Comparison of ENCODE assay signal across 10 mouse cellular contexts in the genomic region with DNA sequence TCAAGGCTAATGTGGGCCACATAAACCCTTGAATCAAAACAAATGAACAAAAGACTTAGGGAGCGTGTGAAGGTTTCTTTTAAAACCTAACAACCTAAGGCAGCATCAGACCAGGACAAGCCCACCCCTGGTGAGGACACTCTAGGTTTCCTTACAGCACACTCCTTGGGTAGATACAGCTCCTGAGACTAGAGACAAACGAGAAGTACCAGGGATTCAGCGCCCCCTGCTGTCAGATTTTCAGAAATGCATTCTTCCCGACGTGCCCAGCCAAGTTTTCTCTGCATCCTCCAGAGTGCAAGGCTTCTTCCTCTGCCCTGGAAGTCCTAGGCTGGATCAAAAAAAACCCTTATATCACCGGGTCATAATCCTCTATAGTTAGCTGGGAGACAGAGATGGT. TPM values are rescaled to one million over a fixed set of nuclear protein-coding genes. Genes with fewer than 3 reads are reported as not detected.
DNase-seq lines count a peak whose midpoint lies in the region; ATAC-seq and TF ChIP-seq lines count a peak whose summit lies in the region.
"Had no signal": no experiment of that assay in that cellular context is flagged by ENCODE, and none has a peak within 500 bp of the region (broad histone marks: within the 10 kb centered on the region; RNA-seq: fewer than 3 reads in every experiment).

No protein-coding gene starts in this region.

- no peak overlapping the region for H3K4me2 ChIP-seq in intestine, embryonic 14.5 days (ENCODE audit: low read length)
- H3K4me2 ChIP-seq in intestine, embryonic 15.5 days (replicated peaks): no peak overlapping the region
- no peak overlapping the region for H3K4me2 ChIP-seq in midbrain, embryonic 11.5 days
- no peak overlapping the region for H3K4me2 ChIP-seq in stomach, postnatal 0 days (replicated peaks; ENCODE audit: low read depth)
- H3K4me2 ChIP-seq: embryonic facial prominence, embryonic 15.5 days; liver, embryonic 15.5 days had no signal

- no peak for ATAC-seq in intestine, embryonic 14.5 days (replicated peaks; ENCODE audit: low FRiP score, low TSS enrichment, low read depth)
- ATAC-seq in intestine, embryonic 15.5 days: no peak
- ATAC-seq in midbrain, embryonic 11.5 days (ENCODE audit: low FRiP score): 0 out of 2 replicates have a peak, but pooled peaks have one; percentile 10
- ATAC-seq in stomach, postnatal 0 days (ENCODE audit: low FRiP score, low TSS enrichment): no peak

- no peaks in the 10 kb centered on the region for H3K36me3 ChIP-seq in intestine, embryonic 14.5 days (ENCODE audit: control insufficient read depth, insufficient read depth, low read length)
- H3K36me3 ChIP-seq in intestine, embryonic 15.5 days: no peaks in the 10 kb centered on the region
- H3K36me3 ChIP-seq in midbrain, embryonic 11.5 days (ENCODE audit: control insufficient read depth, insufficient read depth, low read length): no peaks in the 10 kb centered on the region
- H3K36me3 ChIP-seq in stomach, postnatal 0 days (ENCODE audit: control insufficient read depth, insufficient read depth, low read length): no peaks in the 10 kb centered on the region
- H3K36me3 ChIP-seq: embryonic facial prominence, embryonic 15.5 days; liver, embryonic 15.5 days had no signal

- no peak overlapping the region for H3K27ac ChIP-seq in intestine, embryonic 14.5 days (ENCODE audit: low read depth)
- no peak overlapping the region for H3K27ac ChIP-seq in intestine, embryonic 15.5 days
- H3K27ac ChIP-seq in midbrain, embryonic 11.5 days (ENCODE audit: low read depth, low read length): no peak overlapping the region
- H3K27ac ChIP-seq in stomach, postnatal 0 days (replicated peaks): no peak overlapping the region
- H3K27ac ChIP-seq: embryonic facial prominence, embryonic 15.5 days; liver, embryonic 15.5 days had no signal

- peak; percentile 82 for DNase-seq in intestine, embryonic 14.5 days (ENCODE audit: low spot score)
- peak; percentile 78 for DNase-seq in ES-CJ7 (ENCODE audit: low read depth, low spot score)
- DNase-seq in c-Kit-positive CD71-positive TER-119-positive erythroid progenitor cells, embryonic 14.5 days (ENCODE audit: low spot score): peak; percentile 42
- peak; percentile 58 to 78 for DNase-seq in frontal cortex, postnatal 36 days (ENCODE audit: low spot score in 2 of 2)
- peak; percentile 46 to 77 for DNase-seq in layer of hippocampus, postnatal 25 days (ENCODE audit: extremely low spot score in 1 of 2, low spot score in 1 of 2)
- DNase-seq in midbrain, embryonic 11.5 days (ENCODE audit: low spot score, missing footprints): peak; percentile 97
- peak; percentile 59 for DNase-seq in stomach, postnatal 0 days (ENCODE audit: low spot score)

- no peak overlapping the region for H3K9ac ChIP-seq in intestine, embryonic 14.5 days (ENCODE audit: low read length)
- H3K9ac ChIP-seq in intestine, embryonic 15.5 days: no peak overlapping the region
- H3K9ac ChIP-seq in midbrain, embryonic 11.5 days (ENCODE audit: low read length): no peak overlapping the region
- no peak overlapping the region for H3K9ac ChIP-seq in stomach, postnatal 0 days (ENCODE audit: low read length)
- H3K9ac ChIP-seq: embryonic facial prominence, embryonic 15.5 days; liver, embryonic 15.5 days had no signal

- TF ChIP-seq CTCF in stomach, postnatal 0 days (IDR thresholded peaks at IDR 0.05; ENCODE audit: low read depth): peak; percentile 78

- H3K27me3 ChIP-seq in intestine, embryonic 14.5 days (replicated peaks; ENCODE audit: control insufficient read depth, insufficient read depth, low read length): peaks cover 94% of the 10 kb centered on the region
- peaks cover 61% of the 10 kb centered on the region for H3K27me3 ChIP-seq in intestine, embryonic 15.5 days (replicated peaks)
- H3K27me3 ChIP-seq in midbrain, embryonic 11.5 days (ENCODE audit: control insufficient read depth, insufficient read depth, low read length): peaks cover 40% of the 10 kb centered on the region
- H3K27me3 ChIP-seq in stomach, postnatal 0 days (ENCODE audit: control insufficient read depth, insufficient read depth, low read length): peaks cover 8% of the 10 kb centered on the region; the same call in 1 of the 2 replicates

- H3K4me1 ChIP-seq in intestine, embryonic 14.5 days (replicated peaks; ENCODE audit: control insufficient read depth, insufficient read depth, low read length): no peaks in the 10 kb centered on the region
- H3K4me1 ChIP-seq in intestine, embryonic 15.5 days (replicated peaks): no peaks in the 10 kb centered on the region
- peaks cover 36% of the 10 kb centered on the region for H3K4me1 ChIP-seq in midbrain, embryonic 11.5 days (ENCODE audit: control insufficient read depth, insufficient read depth, low read length)
- H3K4me1 ChIP-seq in stomach, postnatal 0 days (replicated peaks; ENCODE audit: control insufficient read depth, insufficient read depth): no peaks in the 10 kb centered on the region
- H3K4me1 ChIP-seq: liver, embryonic 15.5 days had no signal

- TF ChIP-seq EP300 in stomach, postnatal 0 days (optimal IDR thresholded peaks at IDR 0.05): no peak

- WGBS in intestine, embryonic 14.5 days: 11% methylated on average over 6 of the region's 6 CpGs
- 15% methylated on average over 6 of the region's 6 CpGs for WGBS in intestine, embryonic 15.5 days
- WGBS in midbrain, embryonic 11.5 days: 12% methylated on average over 6 of the region's 6 CpGs
- 16% methylated on average over 6 of the region's 6 CpGs for WGBS in stomach, postnatal 0 days

- no peak overlapping the region for H3K4me3 ChIP-seq in intestine, embryonic 14.5 days (ENCODE audit: low read depth, low read length)
- H3K4me3 ChIP-seq in intestine, embryonic 15.5 days (replicated peaks): no peak overlapping the region
- H3K4me3 ChIP-seq in midbrain, embryonic 11.5 days (ENCODE audit: low read depth, low read length): no peak overlapping the region
- no peak overlapping the region for H3K4me3 ChIP-seq in stomach, postnatal 0 days (ENCODE audit: low read depth, low read length)
- H3K4me3 ChIP-seq: embryonic facial prominence, embryonic 15.5 days; liver, embryonic 15.5 days had no signal

- H3K9me3 ChIP-seq in intestine, embryonic 14.5 days (ENCODE audit: control insufficient read depth, low read length): no peaks in the 10 kb centered on the region
- H3K9me3 ChIP-seq in intestine, embryonic 15.5 days: no peaks in the 10 kb centered on the region
- no peaks in the 10 kb centered on the region for H3K9me3 ChIP-seq in midbrain, embryonic 11.5 days (ENCODE audit: control insufficient read depth, low read length)
- no peaks in the 10 kb centered on the region for H3K9me3 ChIP-seq in stomach, postnatal 0 days (ENCODE audit: control insufficient read depth, low read length)
- H3K9me3 ChIP-seq: embryonic facial prominence, embryonic 15.5 days; liver, embryonic 15.5 days had no signal

RNA-seq across cellular contexts. Expression of a gene that starts 13.0 kb away (rescaled TPM):
- polyA plus RNA-seq in intestine, embryonic 14.5 days (2014; fragmentation: Nextera tagmentation; extraction: Ambion mirVana): 0.07 TPM in 1 of 2 replicates, not detected in the other
- not detected in 2 replicates for polyA plus RNA-seq in intestine, embryonic 15.5 days (2015; fragmentation: Nextera tagmentation; extraction: Ambion mirVana)
- under 1 TPM in 1 of 2 experiments, not detected in 1; 0.07 TPM for total RNA-seq in layer of hippocampus, postnatal 25 days (2021)
- 15.1 and 15.9 TPM in 2 replicates for polyA plus RNA-seq in midbrain, embryonic 11.5 days (2014; fragmentation: Nextera tagmentation; extraction: Ambion mirVana)
- polyA plus RNA-seq in stomach, postnatal 0 days (2015; fragmentation: Nextera tagmentation; extraction: Ambion mirVana): 0.02 TPM in 1 of 2 replicates, not detected in the other
- polyA plus RNA-seq: liver, embryonic 15.5 days had no signal

Comparison
In these comparisons a context has a peak if more than half of its experiments do, and no peak if none do; other contexts are left out.
1. DNase-seq: peak in every context shown above with its lines; median percentile 97 in midbrain, embryonic 11.5 days; 82 in intestine, embryonic 14.5 days; 78 in ES-CJ7; 68 in frontal cortex, postnatal 36 days; 62 in layer of hippocampus, postnatal 25 days; 59 in stomach, postnatal 0 days; 42 in c-Kit-positive CD71-positive TER-119-positive erythroid progenitor cells, embryonic 14.5 days.
2. RNA of a gene that starts 13.0 kb away (polyA plus RNA-seq): 15.1 to 15.9 TPM in midbrain, embryonic 11.5 days; 0.07 TPM in intestine, embryonic 14.5 days, 0.02 TPM in stomach, postnatal 0 days and not detected in intestine, embryonic 15.5 days; every median in the first group is over 10 times any median in the second.